Mouse (Mus musculus) thymus, adult 2 months (tissue): Measurements from ENCODE around the gene Dpf3.

Experiments
- CTCF ChIP-seq: fragments of 200-500 bp; IDR thresholded peaks from 2 replicates; pipeline ENCODE4 v1.5.1; 2012; ENCODE audit warnings: mild to moderate bottlenecking, control low read depth, low read length, moderate library complexity, borderline replicate concordance; ENCODE audit not compliant: control insufficient read depth, poor library complexity, insufficient read depth; ENCODE audit errors: extremely low read depth
- POLR2A ChIP-seq: fragments of 200-500 bp; IDR thresholded peaks from 2 replicates; pipeline ENCODE4 v1.6.1; 2012; ENCODE audit warnings: mild to moderate bottlenecking, low read length, control low read depth, moderate library complexity; ENCODE audit not compliant: control insufficient read depth, poor library complexity, insufficient read depth; ENCODE audit errors: extremely low read depth

DNA sequence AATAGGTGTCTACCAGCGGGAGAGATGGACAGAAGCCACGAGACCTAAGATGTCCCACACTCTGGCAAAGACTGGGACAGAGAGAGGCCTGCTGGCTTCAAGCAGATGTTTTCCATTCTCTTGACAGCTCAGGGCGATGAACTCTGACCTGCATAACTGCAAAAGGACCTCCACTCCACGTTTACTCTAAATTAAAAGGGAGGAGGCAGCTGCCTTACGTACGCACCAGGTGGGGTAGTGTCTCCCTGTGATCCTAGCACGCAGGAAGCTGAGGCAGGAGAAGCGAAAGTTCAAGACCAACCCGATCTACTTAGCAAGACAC lies 8.4 kb upstream of the Dpf3 start:
- no peak for TF ChIP-seq CTCF
- TF ChIP-seq POLR2A = no peak
